Mouse (Mus musculus) brain, embryonic 14.5 days (tissue): ENCODE results near the gene Cald1. TPM values are rescaled to one million over a fixed set of nuclear protein-coding genes. Genes with fewer than 3 reads are reported as not detected.

ENCODE experiments used
- DNase-seq: peaks from one replicate; pipeline ENCODE4 v3.0.0-alpha.2; 2011; ENCODE audit warnings: low read depth
- CTCF ChIP-seq: fragments of 200-500 bp; IDR thresholded peaks from 2 replicates; pipeline ENCODE4 v1.5.1; 2012; ENCODE audit warnings: inconsistent platforms, mild to moderate bottlenecking, moderate library complexity, borderline replicate concordance; ENCODE audit not compliant: insufficient read depth, insufficient read length; ENCODE audit errors: extremely low read depth
- POLR2A ChIP-seq: fragments of 200-500 bp; IDR thresholded peaks from 2 replicates; pipeline ENCODE4 v1.6.1; 2012; ENCODE audit warnings: mild to moderate bottlenecking, inconsistent platforms, borderline replicate concordance; ENCODE audit not compliant: poor library complexity, insufficient read depth, insufficient read length, severe bottlenecking; ENCODE audit errors: extremely low read depth
- polyA plus RNA-seq: library from polyadenylated mRNA; depleted of rRNA; stranded (reverse); fragments of >200 nt; gene quantifications from 2 replicates; pipeline ENCODE4 v1.2.3, GENCODE M21; 2012

Cald1 gene
- polyA plus RNA-seq, 1 experiment: 46.2 TPM

- no peak for DNase-seq
- TF ChIP-seq POLR2A: no peak
- no peak for TF ChIP-seq CTCF
Observed at GRCm38 (mm10) chr6:34716888-34717635, 118.8 kb downstream of the Cald1 start.

DNA sequence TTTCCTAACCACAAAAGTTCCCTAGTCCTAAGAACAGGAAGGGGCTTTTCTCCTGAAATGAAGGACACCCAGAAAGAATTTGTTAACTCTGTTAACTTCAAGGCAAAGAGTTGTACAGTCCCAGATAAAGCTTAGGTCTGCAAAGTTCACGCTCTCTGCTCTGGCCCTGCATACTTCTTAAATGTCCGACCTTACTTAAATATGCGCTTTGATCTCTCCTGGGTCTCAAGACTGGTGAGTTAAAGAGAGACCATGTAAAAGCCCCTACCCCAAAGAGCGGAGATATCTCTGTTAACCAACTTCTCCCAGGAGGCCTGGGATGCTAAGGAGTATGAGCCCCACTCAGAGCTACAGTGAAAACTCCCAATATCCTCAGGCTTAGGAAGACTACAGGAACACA lies 119.4 kb downstream of the Cald1 start:
- TF ChIP-seq POLR2A (no peak), CTCF (no peak)
- no peak for DNase-seq

- no peak for TF ChIP-seq POLR2A
- no peak for TF ChIP-seq CTCF
- DNase-seq: no peak
Observed at GRCm38 (mm10) chr6:34719141-34719680, 120.9 kb downstream of the Cald1 start.

DNA sequence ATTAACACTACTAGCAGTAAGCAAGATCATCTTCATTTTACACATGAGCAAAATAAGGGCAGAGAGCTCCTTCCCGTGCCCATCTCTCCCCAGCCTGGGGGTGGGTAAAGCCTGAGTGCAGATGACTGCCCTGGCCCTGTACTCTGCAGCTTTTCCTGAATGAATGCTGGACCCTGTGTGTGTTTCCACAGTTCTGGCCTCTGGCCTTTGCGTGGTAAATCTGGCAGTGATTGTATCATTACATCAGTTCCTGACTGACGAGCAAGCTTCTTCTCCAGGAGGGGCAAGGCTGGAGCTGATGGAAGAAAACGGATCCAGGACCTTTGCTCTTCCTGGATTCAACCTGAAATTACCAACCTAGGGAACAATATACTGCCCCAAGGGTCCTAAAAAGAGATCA lies 122.1 kb downstream of the Cald1 start:
- no peak for TF ChIP-seq POLR2A
- TF ChIP-seq CTCF: no peak
- DNase-seq: no peak

DNA sequence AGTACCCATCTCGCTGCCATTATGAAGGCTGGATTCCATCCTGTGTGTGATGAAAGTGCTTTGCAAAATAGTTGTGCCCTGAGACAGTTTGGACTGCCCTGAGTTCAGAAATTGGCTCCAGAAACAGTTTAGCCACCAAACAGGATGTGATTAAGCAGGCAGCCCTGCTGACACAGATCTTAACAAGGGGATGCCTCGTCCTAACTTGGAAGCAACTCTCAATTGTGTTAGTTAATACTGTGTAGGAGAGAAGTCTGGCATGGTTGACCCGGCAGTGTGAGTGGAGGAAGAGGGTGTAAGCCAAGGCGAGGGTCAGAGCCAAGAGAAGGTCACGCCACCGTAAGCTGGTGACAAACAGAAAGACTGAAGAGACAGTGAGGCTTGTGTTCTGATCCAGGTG lies 123.4 kb downstream of the Cald1 start:
- no peak for DNase-seq
- TF ChIP-seq CTCF (no peak), POLR2A (no peak)

GRCm38 (mm10) chr6:34722660-34723059 lies 124.4 kb downstream of the Cald1 start:
- DNase-seq: no peak
- TF ChIP-seq CTCF: no peak
- no peak for TF ChIP-seq POLR2A

GRCm38 (mm10) chr6:34723250-34723904 lies 125.1 kb downstream of the Cald1 start:
- TF ChIP-seq CTCF (no peak), POLR2A (no peak)
- no peak for DNase-seq

GRCm38 (mm10) chr6:34725660-34726059 lies 127.4 kb downstream of the Cald1 start:
- no peak for TF ChIP-seq CTCF
- no peak for TF ChIP-seq POLR2A
- DNase-seq: no peak

DNA sequence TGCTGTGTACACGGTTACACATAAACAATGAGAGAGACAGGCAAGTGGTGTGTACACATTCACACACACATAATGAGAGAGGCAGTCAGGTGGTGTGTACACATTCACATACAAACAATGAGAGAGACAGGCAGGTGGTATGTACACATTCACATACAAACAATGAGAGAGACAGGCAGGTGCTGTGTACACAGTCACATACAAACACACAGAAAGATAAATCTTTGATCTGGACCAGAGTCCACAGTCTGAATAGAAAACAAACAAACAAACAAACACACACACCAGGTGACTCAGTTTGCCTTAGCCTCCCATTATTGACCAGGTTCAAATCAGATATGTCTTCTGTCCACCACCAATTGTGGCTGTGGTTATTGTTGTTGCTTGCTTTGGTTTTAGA lies 127.8 kb downstream of the Cald1 start:
- TF ChIP-seq POLR2A (no peak), CTCF (no peak)
- no peak for DNase-seq

DNA sequence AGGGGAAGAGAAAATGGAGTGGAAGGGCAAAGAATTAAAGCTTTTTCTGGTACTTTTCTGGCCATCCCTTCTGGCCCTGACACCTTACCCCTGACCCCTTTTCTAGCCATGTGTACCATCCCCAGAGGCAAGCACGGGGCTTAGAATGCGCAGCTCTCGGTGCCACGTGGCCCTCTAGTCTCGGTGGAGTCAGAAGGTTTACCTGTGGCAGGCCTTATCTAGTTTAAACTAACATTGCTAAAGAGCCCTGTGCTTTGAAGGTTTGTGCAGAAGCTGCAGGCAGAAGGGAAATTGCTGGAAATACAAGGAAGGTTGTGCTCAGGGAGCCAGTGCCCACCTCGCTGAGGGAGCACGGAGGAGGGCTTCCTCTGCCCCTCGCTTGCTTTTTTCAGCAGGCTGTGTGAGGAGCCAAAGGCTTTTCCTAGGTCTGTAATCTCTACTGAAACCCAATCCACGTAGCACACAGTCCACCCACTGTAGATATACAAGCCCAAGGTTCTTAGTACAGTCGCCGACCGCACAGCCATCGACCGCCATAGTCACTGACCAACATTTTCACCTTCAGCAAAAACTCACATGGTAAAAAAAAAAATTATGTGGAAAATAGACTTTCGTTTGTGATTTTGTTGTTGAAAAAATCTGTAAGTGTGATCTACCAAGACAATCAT lies 129.2 kb downstream of the Cald1 start:
- DNase-seq: no peak
- no peak for TF ChIP-seq CTCF

DNA sequence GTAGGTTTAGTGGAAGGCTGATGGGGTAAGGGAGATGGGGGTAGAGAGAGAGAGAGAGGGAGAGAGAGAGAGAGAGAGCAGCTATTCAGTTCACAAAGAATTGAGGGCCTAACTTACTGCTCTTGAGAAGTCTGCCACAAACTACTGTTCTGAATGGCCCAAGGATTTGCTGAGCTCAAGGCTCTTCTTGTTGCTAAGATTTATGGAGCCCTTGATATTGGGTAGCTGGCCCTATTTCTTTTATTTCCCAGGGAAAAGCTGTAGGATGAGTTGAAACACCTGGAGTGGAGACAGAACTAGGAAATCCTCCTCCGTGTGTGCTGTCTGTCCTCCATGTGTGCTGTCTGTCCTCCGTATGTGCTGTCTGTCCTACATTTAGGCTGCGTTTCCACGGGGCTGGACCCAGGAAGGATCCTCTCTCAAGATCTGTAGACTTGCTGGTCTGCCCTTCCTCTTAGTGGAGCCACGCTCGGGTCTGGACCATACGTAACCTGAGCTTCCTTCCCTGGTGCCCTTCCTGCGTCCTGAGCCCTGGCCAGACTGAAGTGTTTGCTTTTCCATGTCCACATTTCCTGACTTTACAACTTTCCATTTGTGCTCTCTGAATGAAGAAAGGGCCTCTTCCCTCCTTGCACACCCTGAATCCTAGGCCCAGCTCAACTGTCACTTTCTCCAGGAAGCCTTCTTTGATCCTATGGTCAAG lies 131.3 kb downstream of the Cald1 start:
- DNase-seq: no peak
- TF ChIP-seq CTCF (no peak), POLR2A (no peak)
